Mouse (Mus musculus): Measurements from ENCODE around the gene Wdr78.
A peak's percentile ranks its signal among the peaks of the same experiment; 100 is the strongest.

DNA sequence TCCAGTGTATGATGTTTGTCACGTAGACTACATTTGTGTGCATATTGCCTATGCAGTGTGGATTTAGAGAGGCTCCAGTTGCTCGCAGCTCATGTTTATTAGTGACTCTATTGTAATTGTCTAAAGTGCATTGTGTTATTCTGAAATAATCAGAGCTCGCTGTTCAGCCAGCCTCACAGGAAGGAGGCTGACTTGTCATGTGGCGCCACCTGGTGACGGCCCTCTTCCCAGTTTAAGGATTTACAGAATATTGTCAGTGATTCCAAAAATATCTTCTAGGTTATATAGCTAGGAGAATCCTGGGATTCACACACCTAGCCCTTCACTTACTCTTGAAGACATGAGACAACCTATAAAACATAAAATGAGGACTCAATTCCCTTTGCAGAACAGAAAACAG is 32.0 kb upstream of the Wdr78 start:
- TF ChIP-seq CTCF (IDR thresholded peaks at IDR 0.05; ENCODE audit: borderline replicate concordance, extremely low read depth, insufficient read depth, insufficient read length): peak; percentile 87
- no peak for TF ChIP-seq POLR2A (IDR thresholded peaks at IDR 0.05; ENCODE audit: borderline replicate concordance, extremely low read depth, insufficient read depth, insufficient read length, poor library complexity, severe bottlenecking)

Measured in brain, embryonic 14.5 days (tissue).